Mouse (Mus musculus) testis, adult 2 months (tissue): Measurements from ENCODE around the gene Runx2.

Experiments
- CTCF ChIP-seq: fragments of 200-500 bp; IDR thresholded peaks from 2 replicates; pipeline ENCODE4 v1.5.1; 2012; ENCODE audit warnings: low read depth, mild to moderate bottlenecking, inconsistent platforms, low read length, moderate library complexity; ENCODE audit not compliant: control insufficient read depth, insufficient read depth, insufficient replicate concordance
- POLR2A ChIP-seq: fragments of 200-500 bp; IDR thresholded peaks from 2 replicates; pipeline ENCODE4 v1.6.1; 2012; ENCODE audit warnings: low read depth, mild to moderate bottlenecking, inconsistent platforms, low read length, moderate library complexity; ENCODE audit not compliant: control insufficient read depth

DNA sequence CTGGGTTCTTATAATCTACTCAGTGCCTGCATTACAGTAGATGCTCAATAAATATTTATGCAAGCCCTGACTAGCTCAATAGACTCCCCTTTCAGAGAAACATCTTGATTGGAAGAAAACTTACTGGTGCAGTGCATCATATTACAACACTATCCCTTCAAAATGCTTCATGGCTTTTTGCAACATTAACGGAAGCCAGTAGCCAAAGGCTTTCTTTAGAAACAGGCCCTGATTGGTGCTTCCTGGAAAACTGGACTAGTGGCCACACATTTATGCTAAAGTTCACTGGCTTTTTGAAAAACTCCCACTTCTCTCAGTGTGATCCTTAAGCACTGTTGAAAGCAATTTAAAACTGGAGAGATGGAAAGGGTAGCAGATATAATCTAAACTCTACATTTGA lies 151.4 kb downstream of the Runx2 start:
- TF ChIP-seq POLR2A, result no peak
- no peak for TF ChIP-seq CTCF
